Mouse (Mus musculus): Measurements from ENCODE around the gene Col2a1. TPM values are rescaled to one million over a fixed set of nuclear protein-coding genes. Genes with fewer than 3 reads are reported as not detected.

Gene Col2a1
- 0.14 and 0.51 TPM in 2 replicates for polyA plus RNA-seq (2012; rRNA removed)

DNA sequence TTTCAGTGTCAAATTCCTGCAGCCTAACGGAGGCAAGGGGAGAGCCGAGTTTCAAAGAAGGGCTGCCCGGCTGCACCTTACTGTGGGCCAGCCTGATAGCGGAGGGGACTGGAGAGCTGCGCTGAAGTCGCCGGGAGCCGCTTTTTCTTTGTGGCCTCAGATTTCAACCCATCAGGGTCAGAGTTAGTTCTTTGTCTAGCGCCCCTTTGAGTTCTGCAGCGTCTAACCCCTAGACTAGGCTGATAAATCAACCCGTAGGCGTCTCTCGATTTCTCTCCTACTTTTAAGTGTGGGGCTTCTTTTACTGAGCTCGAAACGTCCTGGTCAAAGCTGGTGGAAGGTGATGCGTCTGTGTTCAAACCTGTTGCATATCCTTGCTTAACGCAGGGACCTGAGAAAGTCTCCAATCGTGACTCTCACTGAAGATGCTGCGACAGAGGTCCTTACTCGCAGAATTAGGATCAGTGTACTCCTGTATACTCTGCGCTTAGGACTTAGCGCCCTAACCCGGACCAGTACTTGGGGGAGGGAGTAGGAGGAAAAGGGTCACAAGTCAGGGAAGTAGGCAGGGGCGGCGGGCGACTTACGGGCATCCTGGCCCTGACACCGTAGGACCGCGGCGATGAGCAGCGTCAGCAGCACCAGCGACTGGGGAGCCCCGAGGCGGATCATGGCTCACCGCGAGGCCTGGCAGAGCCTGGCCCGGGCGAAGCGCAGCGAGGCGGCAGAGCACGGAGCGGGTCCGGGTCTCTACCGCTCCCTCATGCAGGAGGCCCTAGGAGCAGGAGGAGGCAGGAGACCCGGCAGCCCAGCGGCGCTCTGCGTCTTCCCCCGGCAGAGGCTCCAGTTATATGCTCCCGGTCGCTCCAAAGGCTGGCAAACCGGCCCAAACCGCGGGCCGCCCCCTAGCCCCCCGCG lies at the start of gene Col2a1:
Gene Col2a1, minus strand, starts transcription at position 874 of the 918 bp plus-strand sequence.
- no peak for DNase-seq
- H3K4me3 ChIP-seq (replicated peaks; ENCODE audit: extremely low read depth, low read depth, low read length) = no peak within 1 kb of the TSS
- no peak for TF ChIP-seq CTCF (IDR thresholded peaks at IDR 0.05; ENCODE audit: insufficient read depth, low read length)
- TF ChIP-seq POLR2A (IDR thresholded peaks at IDR 0.05; ENCODE audit: borderline replicate concordance, extremely low read depth, low read depth, low read length) = no peak
- peaks cover 6% of the 10 kb centered on the region for H3K4me1 ChIP-seq (ENCODE audit: control insufficient read depth, insufficient read depth, low read length)
- 2% methylated on average over 59 of the region's 59 CpGs for WGBS

DNA sequence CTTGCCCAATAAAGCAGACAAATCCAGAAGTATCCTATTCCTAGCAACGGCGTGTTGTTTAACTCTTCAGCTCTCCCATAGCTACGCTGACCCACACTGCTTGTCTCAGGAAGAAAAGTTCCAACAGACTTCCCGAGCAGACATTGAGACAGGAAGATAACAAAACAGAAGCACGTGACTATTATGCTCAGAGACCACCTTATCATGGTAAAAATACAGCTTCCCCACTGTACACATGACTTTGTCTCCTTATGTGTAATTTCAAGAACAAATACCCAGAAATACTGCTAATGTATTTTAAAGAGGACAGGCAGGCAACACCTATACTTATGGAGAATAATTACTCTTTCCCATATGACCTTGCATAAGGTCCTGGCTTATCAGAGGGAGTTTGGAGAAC lies 47.2 kb upstream of the Col2a1 start:
- Histone ChIP-seq H3K4me1 (ENCODE audit: control insufficient read depth, insufficient read depth, low read length) (no peaks in the 10 kb centered on the region), H3K4me3 (replicated peaks; ENCODE audit: extremely low read depth, low read depth, low read length) (no peak overlapping the region)
- no peak for DNase-seq
- TF ChIP-seq POLR2A (IDR thresholded peaks at IDR 0.05; ENCODE audit: borderline replicate concordance, extremely low read depth, low read depth, low read length) (no peak), CTCF (IDR thresholded peaks at IDR 0.05; ENCODE audit: insufficient read depth, low read length) (no peak)
- 73% methylated on average over 5 of the region's 5 CpGs for WGBS

DNA sequence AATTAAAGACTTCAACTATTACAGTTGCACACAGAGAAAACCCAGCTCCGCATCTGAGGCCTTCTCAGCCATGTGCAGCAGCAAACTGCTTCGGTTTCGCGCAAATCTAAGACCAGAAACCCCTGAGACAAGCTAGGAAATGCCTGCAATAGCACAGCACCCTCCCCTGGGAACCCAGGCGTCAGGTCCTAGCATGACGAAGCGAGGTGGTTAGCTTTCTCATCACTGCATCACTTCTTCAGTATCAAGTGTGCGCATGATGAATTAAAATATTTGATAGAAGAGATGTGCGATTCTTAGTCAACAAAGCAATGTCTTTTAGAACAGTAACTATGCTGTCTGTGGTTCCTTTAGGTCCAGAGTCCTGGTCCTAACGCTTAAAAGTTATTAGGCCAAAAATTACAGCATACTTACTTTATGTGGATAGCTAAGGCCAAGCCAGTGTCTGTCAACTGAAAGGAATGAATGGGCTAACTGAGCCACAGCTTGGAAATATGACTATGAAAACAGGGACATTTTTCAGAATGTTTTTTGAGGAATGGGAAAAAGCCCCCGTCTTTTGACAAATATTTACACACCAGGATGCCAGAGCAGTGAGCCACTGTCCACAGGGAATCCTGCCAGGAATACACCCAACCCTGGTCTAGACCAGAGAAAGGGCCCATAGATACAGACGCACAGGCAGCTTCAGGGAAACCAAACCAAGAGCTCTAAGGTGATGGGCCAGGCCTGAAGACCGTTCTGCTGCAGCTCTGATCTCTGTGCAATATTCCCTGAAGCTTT lies 44.6 kb upstream of the Col2a1 start:
- no peak for DNase-seq
- Histone ChIP-seq H3K4me3 (replicated peaks; ENCODE audit: extremely low read depth, low read depth, low read length) (no peak overlapping the region), H3K4me1 (ENCODE audit: control insufficient read depth, insufficient read depth, low read length) (no peaks in the 10 kb centered on the region)
- WGBS = 86% methylated on average over 13 of the region's 13 CpGs
- no peak for TF ChIP-seq CTCF (IDR thresholded peaks at IDR 0.05; ENCODE audit: insufficient read depth, low read length)
- no peak for TF ChIP-seq POLR2A (IDR thresholded peaks at IDR 0.05; ENCODE audit: borderline replicate concordance, extremely low read depth, low read depth, low read length)

DNA sequence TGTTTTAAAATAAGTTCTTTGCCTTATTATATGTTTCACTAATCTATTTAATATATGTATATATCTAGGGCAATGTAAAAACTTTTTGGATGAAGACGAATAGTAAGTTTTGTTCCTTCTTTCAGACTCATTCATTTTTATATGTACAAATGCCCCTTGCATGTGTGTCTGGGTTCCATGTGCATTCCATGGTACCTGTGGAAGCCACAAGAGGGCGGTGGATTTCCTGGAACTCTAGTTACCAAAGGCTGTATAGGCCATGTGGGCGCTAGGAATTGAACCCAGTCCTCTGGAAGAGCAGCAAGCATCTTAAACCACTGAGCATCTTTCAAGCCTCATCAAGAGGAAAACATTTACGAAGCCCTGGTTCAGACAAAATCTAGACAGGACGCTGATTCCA lies 39.9 kb upstream of the Col2a1 start:
- Histone ChIP-seq H3K4me1 (ENCODE audit: control insufficient read depth, insufficient read depth, low read length) (no peaks in the 10 kb centered on the region), H3K4me3 (replicated peaks; ENCODE audit: extremely low read depth, low read depth, low read length) (no peak overlapping the region)
- no peak for DNase-seq
- TF ChIP-seq POLR2A (IDR thresholded peaks at IDR 0.05; ENCODE audit: borderline replicate concordance, extremely low read depth, low read depth, low read length) (no peak), CTCF (IDR thresholded peaks at IDR 0.05; ENCODE audit: insufficient read depth, low read length) (no peak)
- 96% methylated on average over 5 of the region's 5 CpGs for WGBS

DNA sequence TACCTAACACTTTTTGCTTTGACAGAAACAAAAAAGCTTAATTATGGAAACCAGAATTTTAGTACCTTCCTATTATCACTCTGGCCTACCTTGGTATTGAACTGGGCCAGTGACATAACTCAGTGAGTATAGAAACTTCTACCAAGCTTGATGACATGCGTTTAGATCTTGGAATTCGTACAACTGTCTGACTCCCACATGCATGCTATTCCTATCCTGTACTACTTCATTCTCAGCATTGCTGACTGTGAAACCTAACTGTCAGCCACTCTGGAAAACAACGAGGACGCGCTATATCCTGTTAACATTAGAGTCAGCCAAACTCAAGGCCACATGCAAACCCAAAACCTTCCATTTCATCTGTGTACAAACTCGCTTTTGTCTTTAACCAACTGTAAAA lies 39.5 kb upstream of the Col2a1 start:
- Histone ChIP-seq H3K4me1 (ENCODE audit: control insufficient read depth, insufficient read depth, low read length) (no peaks in the 10 kb centered on the region), H3K4me3 (replicated peaks; ENCODE audit: extremely low read depth, low read depth, low read length) (no peak overlapping the region)
- DNase-seq = no peak
- 88% methylated on average over 6 of the region's 6 CpGs for WGBS
- TF ChIP-seq POLR2A (IDR thresholded peaks at IDR 0.05; ENCODE audit: borderline replicate concordance, extremely low read depth, low read depth, low read length) = no peak
- TF ChIP-seq CTCF (IDR thresholded peaks at IDR 0.05; ENCODE audit: insufficient read depth, low read length) = no peak

DNA sequence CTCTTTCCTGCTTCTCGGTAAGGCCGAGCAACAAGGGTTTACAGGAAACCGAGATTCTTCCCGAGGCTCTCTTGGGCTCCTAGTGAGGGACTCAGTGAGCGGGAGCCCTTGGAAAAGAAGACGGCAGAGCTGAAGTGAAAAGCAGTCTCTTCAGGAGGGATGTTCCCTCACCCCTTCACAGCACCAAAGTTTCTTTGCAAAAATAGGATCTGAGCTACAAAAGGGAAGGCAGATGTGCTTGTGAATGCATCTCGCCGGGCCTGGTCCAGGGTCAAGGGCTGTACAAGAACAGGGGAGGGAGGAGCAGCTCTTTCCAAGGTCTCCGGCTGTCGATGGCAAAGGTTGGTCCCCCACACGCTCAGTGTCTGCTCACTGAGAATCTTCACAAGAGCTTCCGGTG lies 38.0 kb upstream of the Col2a1 start:
- TF ChIP-seq CTCF (IDR thresholded peaks at IDR 0.05; ENCODE audit: insufficient read depth, low read length) (no peak), POLR2A (IDR thresholded peaks at IDR 0.05; ENCODE audit: borderline replicate concordance, extremely low read depth, low read depth, low read length) (no peak)
- Histone ChIP-seq H3K4me3 (replicated peaks; ENCODE audit: extremely low read depth, low read depth, low read length) (no peak overlapping the region), H3K4me1 (ENCODE audit: control insufficient read depth, insufficient read depth, low read length) (no peaks in the 10 kb centered on the region)
- WGBS = 88% methylated on average over 12 of the region's 12 CpGs
- no peak for DNase-seq

DNA sequence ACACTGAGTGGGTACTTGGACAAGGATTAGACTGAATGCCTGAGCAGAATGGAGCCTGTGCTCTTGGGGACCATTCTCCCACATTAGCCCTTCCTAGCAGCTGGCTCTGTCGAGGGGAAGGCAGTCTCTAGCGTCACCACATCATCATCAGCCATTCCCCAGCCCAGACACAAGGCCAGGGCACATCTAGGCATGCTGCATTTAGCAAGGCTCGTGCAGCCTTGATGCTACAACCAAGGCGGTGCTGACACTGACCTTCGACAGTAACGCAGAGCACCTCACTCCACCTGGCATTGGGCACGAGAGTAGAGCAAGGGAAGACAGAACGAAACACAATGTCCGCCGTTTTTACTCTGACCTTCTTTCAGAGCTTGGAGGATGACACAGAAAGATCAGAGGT lies 35.2 kb upstream of the Col2a1 start:
- WGBS = 90% methylated on average over 10 of the region's 10 CpGs
- TF ChIP-seq POLR2A (IDR thresholded peaks at IDR 0.05; ENCODE audit: borderline replicate concordance, extremely low read depth, low read depth, low read length) (no peak), CTCF (IDR thresholded peaks at IDR 0.05; ENCODE audit: insufficient read depth, low read length) (no peak)
- DNase-seq = no peak
- H3K4me3 ChIP-seq (replicated peaks; ENCODE audit: extremely low read depth, low read depth, low read length) = no peak overlapping the region
- H3K4me1 ChIP-seq (ENCODE audit: control insufficient read depth, insufficient read depth, low read length) = no peaks in the 10 kb centered on the region

DNA sequence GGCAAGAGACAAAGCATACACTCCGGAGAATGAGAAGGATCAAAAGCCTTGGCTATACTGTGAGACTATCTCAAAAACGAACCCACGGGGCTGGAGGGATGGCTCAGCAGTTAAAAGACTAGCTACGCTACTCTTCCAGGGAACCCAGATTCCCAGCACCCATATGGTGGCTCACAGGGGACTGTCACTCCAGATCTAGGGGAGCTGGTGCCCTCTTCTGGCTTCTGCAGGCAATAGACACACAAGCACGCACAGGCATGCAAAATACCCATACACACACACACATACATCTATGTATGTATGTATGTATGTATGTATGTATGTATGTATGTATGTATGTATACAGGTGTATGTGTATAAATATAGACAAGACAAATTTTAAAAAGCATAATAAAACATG lies 32.1 kb upstream of the Col2a1 start:
- TF ChIP-seq POLR2A (IDR thresholded peaks at IDR 0.05; ENCODE audit: borderline replicate concordance, extremely low read depth, low read depth, low read length) (no peak), CTCF (IDR thresholded peaks at IDR 0.05; ENCODE audit: insufficient read depth, low read length) (no peak)
- 96% methylated on average over 5 of the region's 5 CpGs for whole genome bisulfite sequencing
- no peaks in the 10 kb centered on the region for H3K4me1 ChIP-seq (ENCODE audit: control insufficient read depth, insufficient read depth, low read length)
- no peak overlapping the region for H3K4me3 ChIP-seq (replicated peaks; ENCODE audit: extremely low read depth, low read depth, low read length)
- no peak for DNase-seq

DNA sequence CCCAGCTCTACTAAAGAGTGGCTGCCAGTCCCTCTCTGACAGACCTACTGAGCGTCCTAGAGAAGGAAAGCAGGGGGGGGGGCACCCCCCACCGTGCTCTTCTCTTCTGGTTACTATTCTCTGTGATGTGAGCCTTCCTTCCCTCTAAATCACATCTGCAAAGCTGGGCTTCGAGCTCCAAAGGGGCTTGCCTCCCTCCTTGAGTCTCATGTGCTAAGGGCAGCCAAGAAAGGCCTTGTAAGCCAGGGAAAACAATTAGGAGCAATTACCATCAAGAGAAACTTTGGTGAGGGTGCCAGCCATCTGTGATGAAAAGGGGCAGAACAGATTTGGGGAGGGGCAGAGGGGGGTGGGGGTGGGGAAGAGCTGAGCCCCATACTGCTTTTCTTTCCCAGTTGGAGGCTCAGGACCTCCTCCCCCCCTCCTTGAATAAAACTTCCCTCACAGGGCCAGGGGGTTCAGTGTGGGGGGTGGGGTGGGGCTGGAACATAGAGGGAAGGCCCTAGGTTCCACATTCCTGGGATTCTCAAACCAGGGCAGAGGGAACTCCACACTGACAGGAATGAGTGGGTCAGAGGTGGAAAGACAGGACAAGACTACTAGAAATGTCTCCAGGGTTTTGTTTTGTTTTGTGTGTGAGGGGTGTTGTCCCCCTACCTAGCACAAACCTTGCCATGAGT lies 30.7 kb upstream of the Col2a1 start:
- H3K4me3 ChIP-seq (replicated peaks; ENCODE audit: extremely low read depth, low read depth, low read length) = no peak overlapping the region
- no peak for TF ChIP-seq POLR2A (IDR thresholded peaks at IDR 0.05; ENCODE audit: borderline replicate concordance, extremely low read depth, low read depth, low read length)
- TF ChIP-seq CTCF (IDR thresholded peaks at IDR 0.05; ENCODE audit: insufficient read depth, low read length) = no peak
- no peaks in the 10 kb centered on the region for H3K4me1 ChIP-seq (ENCODE audit: control insufficient read depth, insufficient read depth, low read length)
- DNase-seq = no peak
- WGBS = 36% methylated on average over 3 of the region's 3 CpGs
